Mouse (Mus musculus) megakaryocyte, embryonic 14.5 days (primary cell): ENCODE results near the gene Prl3a1.

Experiments
- FLI1 ChIP-seq: IDR thresholded peaks from 2 replicates; pipeline ENCODE4 v1.6.1; 2012; ENCODE audit warnings: low read length, inconsistent platforms, mixed read lengths
- GATA1 ChIP-seq: IDR thresholded peaks from 3 replicates; pipeline ENCODE4 v1.6.1; 2012; ENCODE audit warnings: mixed read lengths, low read length, inconsistent platforms, borderline replicate concordance

DNA sequence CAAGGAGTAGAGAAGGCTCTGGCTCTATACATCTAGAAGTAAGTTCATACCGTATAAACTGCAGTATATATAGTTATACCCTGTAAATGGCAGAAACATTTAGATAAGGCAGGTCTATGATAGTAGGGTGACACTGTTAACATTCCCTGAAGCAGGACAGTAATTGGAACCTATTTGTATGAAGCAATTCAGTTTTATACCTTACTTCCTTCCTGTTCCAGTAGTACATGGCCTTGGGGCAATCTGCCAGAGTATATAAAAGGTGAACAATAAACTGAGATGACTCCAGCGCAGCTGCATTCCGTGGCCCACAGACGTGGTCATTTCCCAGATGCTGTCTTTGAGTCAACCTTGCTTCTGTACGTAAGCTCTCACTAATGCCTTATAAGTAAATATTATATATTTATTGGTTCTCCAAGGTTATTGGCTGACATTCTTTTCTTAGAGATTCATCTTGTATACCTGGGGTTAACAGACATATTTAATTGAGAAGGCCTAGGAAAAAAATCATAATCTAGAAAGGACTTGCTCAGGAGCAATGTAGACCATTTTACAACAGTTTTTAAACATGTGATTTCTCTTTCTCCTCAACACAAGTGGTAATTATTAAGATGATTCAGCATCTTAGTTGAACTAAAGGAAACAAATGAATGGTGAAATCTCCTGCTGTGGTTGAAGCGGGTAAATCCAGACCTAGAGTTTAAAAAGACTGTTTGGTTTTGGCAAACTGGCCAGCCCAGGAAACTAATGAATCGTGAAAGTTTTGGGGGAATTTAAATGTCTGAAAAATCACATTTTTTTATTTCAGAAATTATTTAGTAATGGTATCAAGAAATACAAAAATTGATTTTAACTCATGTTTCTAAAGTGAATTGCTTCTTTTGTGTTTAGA, 53.3 kb downstream of the Prl3a1 start, which contains the start of gene Prl6a1:
- TF ChIP-seq GATA1: no peak
- TF ChIP-seq FLI1: no peak
